Mouse (Mus musculus) lung, embryonic 16.5 days (tissue): Measurements from ENCODE around the gene Rnf208. TPM values are rescaled to one million over a fixed set of nuclear protein-coding genes. Genes with fewer than 3 reads are reported as not detected.

Source experiments
- ATAC-seq: fragments of 200-750 bp; cut with Nextera tagmentation; 2 replicates; pipeline ENCODE4 v1.8.0; 2017; ENCODE audit warnings: low read depth, mild to moderate bottlenecking, moderate library complexity
- H3K27ac ChIP-seq: fragments of 300-500 bp; sonication (generic); 2 replicates; pipeline ENCODE4 v1.5.1; 2014; ENCODE audit warnings: mild to moderate bottlenecking, control low read depth, low read length
- H3K27me3 ChIP-seq: fragments of 300-500 bp; sonication (generic); 2 replicates; pipeline ENCODE4 v1.6.1; 2014; ENCODE audit warnings: low read depth, low read length, mixed read lengths; ENCODE audit not compliant: control insufficient read depth, insufficient read depth
- H3K36me3 ChIP-seq: fragments of 300-500 bp; sonication (generic); 2 replicates; pipeline ENCODE4 v1.6.1; 2014; ENCODE audit warnings: low read length; ENCODE audit not compliant: control insufficient read depth, insufficient read depth
- H3K4me1 ChIP-seq: fragments of 300-500 bp; sonication (generic); replicated peaks from 2 replicates; pipeline ENCODE4 v1.6.1; 2014; ENCODE audit warnings: low read length, mixed read lengths; ENCODE audit not compliant: control insufficient read depth, insufficient read depth
- H3K4me2 ChIP-seq: fragments of 300-500 bp; sonication (generic); 2 replicates; pipeline ENCODE4 v1.6.1; 2014; ENCODE audit warnings: low read depth, low read length, control low read depth
- H3K4me3 ChIP-seq: fragments of 300-500 bp; sonication (generic); 2 replicates; pipeline ENCODE4 v1.5.1; 2014; ENCODE audit warnings: mild to moderate bottlenecking, low read length, control low read depth
- H3K9ac ChIP-seq: fragments of 300-500 bp; sonication (generic); 2 replicates; pipeline ENCODE4 v1.6.1; 2014; ENCODE audit warnings: low read length, control low read depth
- H3K9me3 ChIP-seq: fragments of 300-500 bp; sonication (generic); 2 replicates; pipeline ENCODE4 v1.6.1; 2016; ENCODE audit warnings: low read length; ENCODE audit not compliant: control insufficient read depth
- WGBS: fragments of 180-500 bp; shearing (Covaris S2); extraction: QIAGEN DNeasy Blood & Tissue Kit; methylation state at CpG from one replicate; pipeline ENCODE4 v1.1.7; 2014; 5-methylcytosine and 5-hydroxymethylcytosine counted together
- polyA plus RNA-seq: library from polyadenylated mRNA; unstranded; fragments of >200 nt; fragmentation: Nextera tagmentation; extraction: Ambion mirVana; gene quantifications from 2 replicates; pipeline ENCODE4 v1.2.1, GENCODE M21; 2015

The Rnf208 gene
- polyA plus RNA-seq, 1 experiment from 2014 or later: 9.1 TPM

DNA sequence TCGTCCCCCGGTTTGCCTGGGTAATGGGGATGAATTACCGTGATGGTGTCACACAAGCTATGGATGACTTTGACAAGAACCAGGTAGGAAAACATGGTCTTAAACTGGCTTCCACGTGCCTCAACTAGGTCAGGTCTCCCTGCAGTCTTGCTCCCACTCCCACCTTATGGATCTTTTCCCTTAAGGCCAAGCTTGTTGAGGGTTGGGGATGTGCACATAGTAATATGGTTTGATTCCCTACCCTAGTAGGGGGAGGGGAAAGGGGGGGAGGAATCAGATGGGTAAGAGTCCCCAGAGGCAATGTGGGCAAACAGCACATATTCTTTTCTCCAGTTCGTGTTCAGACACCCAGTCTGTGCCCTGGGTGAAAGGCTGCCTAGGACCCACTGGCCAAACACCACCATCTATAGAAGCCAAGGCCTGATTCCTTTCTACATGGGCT is 20.7 kb upstream of the Rnf208 start:
- Histone ChIP-seq H3K27ac (no peak overlapping the region), H3K36me3 (peaks cover 7% of the 10 kb centered on the region), H3K4me1 (peaks cover 11% of the 10 kb centered on the region), H3K27me3 (no peaks in the 10 kb centered on the region), H3K4me3 (no peak overlapping the region), H3K9me3 (no peaks in the 10 kb centered on the region), H3K4me2 (no peak overlapping the region), H3K9ac (no peak overlapping the region)
- ATAC-seq: no peak
- WGBS: 70% methylated on average over 5 of the region's 5 CpGs

DNA sequence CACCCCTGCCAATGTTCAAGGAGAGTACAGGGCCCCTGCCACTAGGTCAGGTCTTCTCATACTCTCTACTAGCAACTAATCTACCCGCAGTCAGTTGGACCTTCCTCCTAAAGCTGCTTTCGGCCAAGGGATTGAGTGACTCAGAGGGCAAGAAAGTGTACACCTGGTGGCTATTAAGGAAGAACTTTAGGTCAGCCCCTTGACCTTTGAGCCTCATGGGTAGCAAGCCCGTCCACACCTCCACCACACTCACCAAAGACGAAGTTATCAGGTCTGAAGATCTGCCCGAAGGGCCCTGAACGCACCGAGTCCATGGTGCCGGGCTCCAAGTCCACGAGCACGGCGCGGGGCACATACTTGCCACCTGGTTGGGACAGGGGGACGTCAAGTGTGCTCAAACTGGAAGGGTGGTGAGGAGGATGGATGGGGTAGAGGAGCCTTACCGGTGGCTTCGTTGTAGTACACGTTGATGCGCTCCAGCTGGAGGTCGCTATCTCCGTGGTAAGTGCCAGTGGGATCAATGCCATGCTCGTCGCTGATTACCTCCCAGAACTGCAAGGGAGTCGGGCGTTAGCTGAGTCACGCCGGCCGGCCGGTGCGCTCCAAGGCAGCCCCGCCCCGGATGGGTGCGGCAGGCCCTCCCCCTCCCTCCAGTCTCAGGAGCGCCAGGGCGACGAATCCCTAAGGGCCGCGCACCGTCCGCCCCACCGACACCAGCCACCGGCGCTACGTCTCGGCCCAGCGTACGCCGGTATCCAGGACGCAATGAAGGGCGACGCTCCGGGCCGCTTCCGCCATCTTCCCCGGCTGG is 18.2 kb upstream of the Rnf208 start:
- Histone ChIP-seq H3K4me2 (peak overlapping the region; percentile 90), H3K27me3 (no peaks in the 10 kb centered on the region), H3K36me3 (peaks cover 7% of the 10 kb centered on the region), H3K9ac (peak overlapping the region; percentile 85), H3K9me3 (no peaks in the 10 kb centered on the region), H3K27ac (peak overlapping the region; percentile 97), H3K4me3 (peak overlapping the region; percentile 87), H3K4me1 (peaks cover 19% of the 10 kb centered on the region)
- WGBS: under 1% methylated on average over 50 of the region's 53 CpGs
- ATAC-seq: peak; percentile 45

GRCm38 (mm10) chr2:25224492-25224765 is 17.6 kb upstream of the Rnf208 start, which contains the start of gene Tubb4b:
Tubb4b (minus strand) TSS chr2:25224702.
- ATAC-seq: no peak
- Histone ChIP-seq H3K9ac (peak within 1 kb of the TSS; percentile 85), H3K9me3 (no peaks in the 10 kb centered on the region), H3K27ac (peak within 1 kb of the TSS; percentile 99), H3K4me1 (peaks cover 20% of the 10 kb centered on the region), H3K4me2 (peak within 1 kb of the TSS; percentile 90), H3K27me3 (no peaks in the 10 kb centered on the region), H3K36me3 (peaks cover 7% of the 10 kb centered on the region), H3K4me3 (peak within 1 kb of the TSS; percentile 87)
- WGBS: under 1% methylated on average over 17 of the region's 17 CpGs

DNA sequence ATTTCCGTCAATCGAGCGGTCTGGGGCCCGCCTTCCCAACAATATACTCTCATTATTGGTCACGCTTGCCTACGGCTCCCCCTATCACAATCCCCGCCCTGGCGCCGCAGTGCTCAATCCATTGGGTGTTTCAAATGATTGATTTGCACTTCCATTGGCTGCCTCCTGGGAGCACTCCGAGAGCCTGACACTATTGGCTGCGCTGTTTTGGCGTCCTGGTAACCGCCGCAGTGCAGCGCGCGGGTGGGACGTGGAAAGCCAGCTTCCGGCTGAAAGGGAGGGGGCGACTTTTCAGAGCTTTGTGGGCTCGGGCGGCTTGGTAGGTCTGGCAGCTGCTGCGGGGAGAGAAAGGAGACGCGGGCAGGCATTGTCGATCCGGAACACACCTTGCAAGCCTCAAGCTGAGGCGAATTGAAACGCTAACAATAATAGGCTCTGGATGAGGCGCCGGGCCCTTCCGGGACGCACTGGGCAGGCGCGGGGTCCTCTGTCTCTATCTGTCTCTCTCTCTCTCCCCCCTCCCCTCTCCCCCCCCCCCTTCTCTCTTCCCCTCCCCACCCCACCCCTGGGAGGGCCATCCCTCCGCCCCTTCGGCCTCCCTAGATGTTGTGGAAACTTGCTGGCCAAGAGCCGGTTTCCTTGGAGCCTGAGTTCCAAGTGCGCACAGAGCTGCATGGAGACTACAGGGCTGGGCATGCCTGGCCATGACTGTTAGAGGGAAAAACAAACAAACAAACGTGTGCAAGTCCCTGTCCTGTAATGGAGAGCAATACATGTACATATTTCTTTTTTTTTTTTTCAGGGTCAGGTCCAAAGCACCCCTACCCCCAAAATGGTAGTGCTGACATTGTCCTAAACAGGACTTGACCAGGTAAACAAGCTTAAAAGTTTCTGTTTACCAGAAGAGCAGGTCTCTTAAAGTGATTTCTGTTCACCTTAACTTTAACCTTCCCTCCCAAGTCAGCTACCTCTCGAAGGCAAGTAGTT is 17.0 kb upstream of the Rnf208 start:
- Histone ChIP-seq H3K9ac (peak overlapping the region; percentile 76), H3K36me3 (peaks cover 7% of the 10 kb centered on the region), H3K4me3 (peak overlapping the region; percentile 87), H3K4me2 (peak overlapping the region; percentile 49), H3K9me3 (no peaks in the 10 kb centered on the region), H3K4me1 (peaks cover 20% of the 10 kb centered on the region), H3K27ac (peak overlapping the region; percentile 99), H3K27me3 (no peaks in the 10 kb centered on the region)
- ATAC-seq: peak; percentile 95
- 2% methylated on average over 41 of the region's 41 CpGs for WGBS

- no peak for ATAC-seq
- 66% methylated on average over 8 of the region's 8 CpGs for WGBS
- peaks cover 20% of the 10 kb centered on the region for H3K4me1 ChIP-seq
- peaks cover 7% of the 10 kb centered on the region for H3K36me3 ChIP-seq
- H3K27me3 ChIP-seq: no peaks in the 10 kb centered on the region
- H3K9me3 ChIP-seq: no peaks in the 10 kb centered on the region
- peak overlapping the region; percentile 99 for H3K27ac ChIP-seq
- H3K9ac ChIP-seq: peak overlapping the region; percentile 76
- H3K4me2 ChIP-seq: peak overlapping the region; percentile 49
- peak overlapping the region; percentile 64 for H3K4me3 ChIP-seq
Observed at GRCm38 (mm10) chr2:25225811-25226379, 16.2 kb upstream of the Rnf208 start.

- no peak for ATAC-seq
- Histone ChIP-seq H3K4me2 (no peak overlapping the region), H3K36me3 (peaks cover 2% of the 10 kb centered on the region; the same call in 1 of the 2 replicates), H3K27ac (no peak overlapping the region), H3K4me3 (no peak overlapping the region), H3K9ac (no peak overlapping the region), H3K9me3 (no peaks in the 10 kb centered on the region), H3K27me3 (no peaks in the 10 kb centered on the region), H3K4me1 (peaks cover 20% of the 10 kb centered on the region)
- WGBS: 73% methylated on average over 5 of the region's 5 CpGs
Observed at GRCm38 (mm10) chr2:25226864-25227263, 15.2 kb upstream of the Rnf208 start.

GRCm38 (mm10) chr2:25227406-25227805 is 14.6 kb upstream of the Rnf208 start:
- H3K9me3 ChIP-seq: no peaks in the 10 kb centered on the region
- WGBS: 92% methylated on average over 4 of the region's 4 CpGs
- no peak for ATAC-seq
- no peaks in the 10 kb centered on the region for H3K27me3 ChIP-seq
- peaks cover 20% of the 10 kb centered on the region for H3K4me1 ChIP-seq
- H3K9ac ChIP-seq: no peak overlapping the region
- H3K4me2 ChIP-seq: no peak overlapping the region
- no peak overlapping the region for H3K4me3 ChIP-seq
- H3K36me3 ChIP-seq: no peaks in the 10 kb centered on the region
- H3K27ac ChIP-seq: no peak overlapping the region

DNA sequence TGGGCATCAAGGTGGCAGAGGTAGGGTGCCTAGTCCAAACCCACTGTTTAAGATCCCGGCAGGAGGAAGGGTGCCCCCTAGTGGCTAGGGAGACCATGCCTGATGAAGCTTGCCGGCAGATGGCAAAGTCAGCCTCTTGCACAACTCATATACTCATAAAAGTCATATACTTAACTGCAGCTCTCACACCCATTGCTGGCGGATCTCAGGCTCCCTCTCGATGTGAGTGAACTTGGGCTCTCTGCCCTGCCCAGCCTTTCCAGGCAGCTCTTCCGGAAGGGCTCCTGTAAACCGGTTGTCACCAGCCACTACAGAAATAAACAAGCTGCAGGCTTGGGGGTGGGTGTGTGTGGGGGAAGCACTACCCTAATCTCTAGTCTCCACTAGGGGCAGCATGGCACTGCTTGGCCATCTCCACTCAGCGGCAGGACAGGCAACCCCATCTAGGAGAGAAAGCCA is 13.6 kb upstream of the Rnf208 start:
- Histone ChIP-seq H3K4me1 (peaks cover 17% of the 10 kb centered on the region), H3K27ac (peak overlapping the region; percentile 71), H3K4me3 (no peak overlapping the region), H3K36me3 (no peaks in the 10 kb centered on the region), H3K9me3 (no peaks in the 10 kb centered on the region), H3K4me2 (peak overlapping the region; percentile 39), H3K27me3 (no peaks in the 10 kb centered on the region), H3K9ac (0 out of 2 replicates have a peak overlapping the region, but pooled peaks have one; percentile 12)
- 0% methylated on average over 7 of the region's 7 CpGs for WGBS
- peak; percentile 39 for ATAC-seq
